Mouse (Mus musculus) gastrocnemius, postnatal 14 days (tissue): Measurements from ENCODE around the gene Cxcl12. TPM values are rescaled to one million over a fixed set of nuclear protein-coding genes. Genes with fewer than 3 reads are reported as not detected.

ENCODE experiments used
- DNase-seq: peaks from one replicate; pipeline ENCODE4 v3.0.0; 2021; ENCODE audit warnings: mixed read lengths
- intact Hi-C: fragments of 180-260 bp; cut with DNase I; formaldehyde crosslinking; loops from one replicate; pipeline ENCODE4 v1.15.1; 2025; ENCODE audit warnings: low total_unique reads
- total RNA-seq, 2 experiments: library from RNA; stranded (reverse); gene quantifications; 2 replicates each; pipeline ENCODE4 v1.2.3; 2021

Gene Cxcl12
- total RNA-seq, 2 experiments from 2014 or later: 61.6 to 71.2 TPM

- DNase-seq: no peak
- intact Hi-C loops: no loop called here
These were observed 42.2 kb downstream of the Cxcl12 start for GRCm38 (mm10) chr6:117210536-117210935.

- DNase-seq: no peak
- intact Hi-C loops: no loop called here
These were observed 46.2 kb downstream of the Cxcl12 start for GRCm38 (mm10) chr6:117214506-117214905.

DNA sequence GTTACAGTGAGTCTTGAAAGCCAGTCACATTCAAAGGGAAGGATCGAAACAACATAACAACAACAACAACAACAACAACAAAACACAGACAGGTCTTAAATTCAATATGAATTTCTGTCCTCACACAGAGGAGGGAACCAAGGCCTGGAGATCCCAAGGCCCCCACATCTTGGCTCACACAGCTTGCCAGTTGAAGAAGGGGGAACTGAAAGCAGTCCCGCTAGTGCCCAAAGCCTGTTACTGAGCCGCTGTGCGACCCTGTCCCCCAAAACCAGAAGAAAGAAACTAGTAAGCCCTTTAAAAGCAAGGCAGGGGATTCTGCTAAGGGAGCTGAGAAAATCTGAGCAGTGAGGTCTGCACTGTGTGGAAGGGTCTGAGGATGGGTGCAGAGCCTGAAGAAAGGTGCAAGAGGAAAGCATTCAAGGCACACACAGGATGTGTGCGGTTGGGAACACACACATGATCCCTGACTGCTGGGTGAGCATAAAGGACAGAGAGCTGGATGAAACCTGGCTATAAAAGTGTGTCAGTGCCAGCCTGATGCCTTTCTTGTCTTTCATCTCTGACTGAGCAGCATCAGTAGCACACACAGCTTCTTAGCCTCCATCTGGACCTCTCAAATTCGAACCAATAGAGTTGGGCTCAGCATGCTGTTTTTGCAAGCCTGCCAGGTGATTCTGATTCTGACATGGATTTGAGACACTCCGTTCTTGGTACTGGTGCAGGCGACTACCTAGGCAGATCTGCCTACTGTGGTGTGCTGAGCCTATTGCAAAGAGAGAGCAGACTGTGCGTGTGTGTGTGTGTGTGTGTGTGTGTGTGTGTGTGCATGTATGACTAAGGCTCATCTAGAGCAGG lies 50.3 kb downstream of the Cxcl12 start:
- DNase-seq: no peak
- intact Hi-C loops: no loop called here

- no peak for DNase-seq
- intact Hi-C loops: no loop called here
These were observed 51.0 kb downstream of the Cxcl12 start for GRCm38 (mm10) chr6:117219300-117219680.

- intact Hi-C loops: no loop called here
These were observed 51.7 kb downstream of the Cxcl12 start for GRCm38 (mm10) chr6:117219911-117220481.

DNA sequence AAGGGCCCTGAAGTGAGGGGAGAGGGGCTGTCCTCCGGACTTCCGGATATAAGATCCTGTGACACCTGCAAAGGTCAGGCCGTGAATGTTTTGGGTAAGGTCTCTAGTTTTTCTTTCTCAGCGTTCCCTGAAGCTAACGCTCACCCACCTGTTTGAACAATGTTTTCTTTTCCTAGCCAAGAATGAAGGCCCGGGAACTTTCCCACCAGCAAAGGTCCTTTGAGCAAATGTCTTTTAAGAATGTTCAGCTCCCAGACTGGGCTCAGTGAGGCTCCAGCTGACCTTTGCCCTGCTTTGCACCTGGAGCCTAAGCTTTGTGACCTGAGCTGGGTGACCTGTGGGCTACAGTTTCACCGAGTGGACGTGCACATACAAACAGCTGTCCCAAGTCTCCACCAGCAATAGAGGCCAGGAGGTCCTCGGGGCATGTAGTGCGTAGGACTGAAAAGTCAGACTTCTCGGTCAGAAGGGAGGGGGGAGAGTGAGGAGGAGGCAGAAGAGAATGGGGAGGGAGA lies 52.6 kb downstream of the Cxcl12 start:
- DNase-seq: no peak
- intact Hi-C loops: no loop called here

More at GRCm38 (mm10) chr6:117219911-117220481, 51.7 kb downstream of the Cxcl12 start:
- no peak for DNase-seq
